Mouse (Mus musculus) limb, embryonic 15.5 days (tissue): ENCODE measurements around the gene Hoxa7. TPM values are rescaled to one million over a fixed set of nuclear protein-coding genes. Genes with fewer than 3 reads are reported as not detected.

Experiments
- ATAC-seq: fragments of 200-750 bp; cut with Nextera tagmentation; 2 replicates; pipeline ENCODE4 v1.8.0; 2017; ENCODE audit warnings: low read depth, moderate TSS enrichment; ENCODE audit not compliant: insufficient number of reproducible peaks, low FRiP score, low TSS enrichment
- H3K27ac ChIP-seq: fragments of 300-500 bp; sonication (generic); 2 replicates; pipeline ENCODE4 v1.5.1; 2015; ENCODE audit warnings: moderate library complexity, mild to moderate bottlenecking, inconsistent platforms
- H3K27me3 ChIP-seq: fragments of 300-500 bp; sonication (generic); 2 replicates; pipeline ENCODE4 v1.6.1; 2015; ENCODE audit warnings: inconsistent platforms
- H3K36me3 ChIP-seq: fragments of 300-500 bp; sonication (generic); 2 replicates; pipeline ENCODE4 v1.6.1; 2015; ENCODE audit warnings: inconsistent platforms
- H3K4me1 ChIP-seq: fragments of 300-500 bp; sonication (generic); 2 replicates; pipeline ENCODE4 v1.6.1; 2015; ENCODE audit warnings: inconsistent platforms
- H3K4me2 ChIP-seq: fragments of 300-500 bp; sonication (generic); 2 replicates; pipeline ENCODE4 v1.6.1; 2015; ENCODE audit warnings: mild to moderate bottlenecking, inconsistent platforms
- H3K4me3 ChIP-seq: fragments of 300-500 bp; sonication (generic); 2 replicates; pipeline ENCODE4 v1.5.1; 2015; ENCODE audit warnings: mild to moderate bottlenecking, inconsistent platforms
- H3K9ac ChIP-seq: fragments of 300-500 bp; sonication (generic); 2 replicates; pipeline ENCODE4 v1.6.1; 2015; ENCODE audit warnings: inconsistent platforms
- H3K9me3 ChIP-seq: fragments of 300-500 bp; sonication (generic); 2 replicates; pipeline ENCODE4 v1.6.1; 2016; ENCODE audit warnings: inconsistent platforms
- WGBS: fragments of 180-500 bp; shearing (Covaris S2); methylation state at CpG from one replicate; pipeline ENCODE4 v1.1.7; 2015; 5-methylcytosine and 5-hydroxymethylcytosine counted together
- polyA plus RNA-seq: library from polyadenylated mRNA; unstranded; fragments of >200 nt; fragmentation: Nextera tagmentation; extraction: Ambion mirVana; gene quantifications from 2 replicates; pipeline ENCODE4 v1.2.1, GENCODE M21; 2015

The Hoxa7 gene
- polyA plus RNA-seq, 1 experiment from 2014 or later = 12.0 TPM

- no peak for ATAC-seq
- Histone ChIP-seq H3K9ac (peak overlapping the region; percentile 29; the same call in 1 of the 2 replicates), H3K4me3 (peak overlapping the region; percentile 69), H3K27me3 (peaks cover 45% of the 10 kb centered on the region), H3K9me3 (no peaks in the 10 kb centered on the region), H3K27ac (peak overlapping the region; percentile 75), H3K4me1 (peaks cover 30% of the 10 kb centered on the region), H3K4me2 (peak overlapping the region; percentile 59), H3K36me3 (no peaks in the 10 kb centered on the region)
- WGBS = 12% methylated on average over 24 of the region's 24 CpGs
These were observed 41.0 kb upstream of the Hoxa7 start for GRCm38 (mm10) chr6:52262463-52263320.

GRCm38 (mm10) chr6:52261751-52262462 is 40.3 kb upstream of the Hoxa7 start:
- Histone ChIP-seq H3K4me2 (peak overlapping the region; percentile 59), H3K4me1 (peaks cover 30% of the 10 kb centered on the region), H3K4me3 (peak overlapping the region; percentile 69), H3K36me3 (no peaks in the 10 kb centered on the region), H3K27me3 (peaks cover 43% of the 10 kb centered on the region), H3K9me3 (no peaks in the 10 kb centered on the region), H3K27ac (peak overlapping the region; percentile 75), H3K9ac (no peak overlapping the region)
- no peak for ATAC-seq
- 13% methylated on average over 9 of the region's 9 CpGs for WGBS

- Histone ChIP-seq H3K27ac (peak within 1 kb of the TSS; percentile 90), H3K4me3 (peak within 1 kb of the TSS; percentile 69), H3K27me3 (peaks cover 36% of the 10 kb centered on the region), H3K9me3 (no peaks in the 10 kb centered on the region), H3K4me1 (peaks cover 27% of the 10 kb centered on the region), H3K9ac (peak within 1 kb of the TSS; percentile 89), H3K36me3 (no peaks in the 10 kb centered on the region), H3K4me2 (peak within 1 kb of the TSS; percentile 59)
- ATAC-seq = peak; percentile 89
- WGBS = under 1% methylated on average over 60 of the region's 72 CpGs
These were observed 39.3 kb upstream of the Hoxa7 start, which contains the start of gene Hoxa13 for GRCm38 (mm10) chr6:52260654-52261575. Hoxa13 (minus strand) TSS chr6:52260880.

- Histone ChIP-seq H3K4me1 (peaks cover 19% of the 10 kb centered on the region), H3K27ac (peak overlapping the region; percentile 90), H3K36me3 (no peaks in the 10 kb centered on the region), H3K4me2 (peak overlapping the region; percentile 59), H3K9ac (peak overlapping the region; percentile 89), H3K27me3 (peaks cover 26% of the 10 kb centered on the region), H3K9me3 (no peaks in the 10 kb centered on the region), H3K4me3 (peak overlapping the region; percentile 69)
- no peak for ATAC-seq
- WGBS = under 1% methylated on average over 39 of the region's 39 CpGs
These were observed 38.2 kb upstream of the Hoxa7 start for GRCm38 (mm10) chr6:52259811-52260261.

GRCm38 (mm10) chr6:52259081-52259790 is 37.6 kb upstream of the Hoxa7 start:
- peak overlapping the region; percentile 89 for H3K9ac ChIP-seq
- no peaks in the 10 kb centered on the region for H3K9me3 ChIP-seq
- no peaks in the 10 kb centered on the region for H3K36me3 ChIP-seq
- peaks cover 21% of the 10 kb centered on the region for H3K27me3 ChIP-seq
- peak overlapping the region; percentile 90 for H3K27ac ChIP-seq
- peak overlapping the region; percentile 59 for H3K4me2 ChIP-seq
- 2% methylated on average over 25 of the region's 25 CpGs for WGBS
- peaks cover 19% of the 10 kb centered on the region for H3K4me1 ChIP-seq
- peak overlapping the region; percentile 69 for H3K4me3 ChIP-seq
- no peak for ATAC-seq

- ATAC-seq = no peak
- Histone ChIP-seq H3K4me3 (peak overlapping the region; percentile 34), H3K36me3 (no peaks in the 10 kb centered on the region), H3K4me2 (peak overlapping the region; percentile 59), H3K27me3 (peaks cover 9% of the 10 kb centered on the region), H3K4me1 (peaks cover 13% of the 10 kb centered on the region), H3K27ac (no peak overlapping the region), H3K9me3 (no peaks in the 10 kb centered on the region), H3K9ac (no peak overlapping the region)
- WGBS = 1% methylated on average over 6 of the region's 6 CpGs
These were observed 35.3 kb upstream of the Hoxa7 start for GRCm38 (mm10) chr6:52256956-52257355.

- Histone ChIP-seq H3K4me3 (peak overlapping the region; percentile 39), H3K9ac (peak overlapping the region; percentile 55), H3K4me2 (peak overlapping the region; percentile 56), H3K9me3 (no peaks in the 10 kb centered on the region), H3K4me1 (peaks cover 15% of the 10 kb centered on the region), H3K36me3 (no peaks in the 10 kb centered on the region), H3K27me3 (peaks cover 8% of the 10 kb centered on the region), H3K27ac (peak overlapping the region; percentile 90)
- ATAC-seq = no peak
- WGBS = 3% methylated on average over 59 of the region's 59 CpGs
These were observed 32.2 kb upstream of the Hoxa7 start for GRCm38 (mm10) chr6:52253511-52254500.

- Histone ChIP-seq H3K27me3 (peaks cover 14% of the 10 kb centered on the region), H3K27ac (peak overlapping the region; percentile 90), H3K4me1 (peaks cover 15% of the 10 kb centered on the region), H3K4me3 (peak overlapping the region; percentile 39), H3K36me3 (no peaks in the 10 kb centered on the region), H3K9ac (peak overlapping the region; percentile 55), H3K9me3 (no peaks in the 10 kb centered on the region), H3K4me2 (peak overlapping the region; percentile 56)
- 0 out of 2 replicates have a peak, but pooled peaks have one; percentile 7 for ATAC-seq
- 5% methylated on average over 35 of the region's 35 CpGs for WGBS
These were observed 31.2 kb upstream of the Hoxa7 start for GRCm38 (mm10) chr6:52252775-52253376.

- Histone ChIP-seq H3K27me3 (peaks cover 14% of the 10 kb centered on the region), H3K9me3 (no peaks in the 10 kb centered on the region), H3K4me1 (peaks cover 15% of the 10 kb centered on the region), H3K4me2 (peak overlapping the region; percentile 56), H3K4me3 (peak overlapping the region; percentile 39), H3K27ac (peak overlapping the region; percentile 90), H3K9ac (peak overlapping the region; percentile 55), H3K36me3 (no peaks in the 10 kb centered on the region)
- WGBS = 6% methylated on average over 24 of the region's 24 CpGs
- peak; percentile 35 for ATAC-seq
These were observed 30.5 kb upstream of the Hoxa7 start for GRCm38 (mm10) chr6:52252016-52252774.
